Mouse (Mus musculus): ENCODE measurements at regions not wholly inside any gene's neighbourhood (a gene's known extent, or its start where the extent isn't known, plus 50 kb on each side); places are given as distances from the start of the nearest gene placed in this dataset.

GRCm38 (mm10) chr4:71663397-71663796 is 94.4 kb downstream of the Gm11232 start:
- DNase-seq (ENCODE audit: low spot score in 2 of 2) = no peak

DNA sequence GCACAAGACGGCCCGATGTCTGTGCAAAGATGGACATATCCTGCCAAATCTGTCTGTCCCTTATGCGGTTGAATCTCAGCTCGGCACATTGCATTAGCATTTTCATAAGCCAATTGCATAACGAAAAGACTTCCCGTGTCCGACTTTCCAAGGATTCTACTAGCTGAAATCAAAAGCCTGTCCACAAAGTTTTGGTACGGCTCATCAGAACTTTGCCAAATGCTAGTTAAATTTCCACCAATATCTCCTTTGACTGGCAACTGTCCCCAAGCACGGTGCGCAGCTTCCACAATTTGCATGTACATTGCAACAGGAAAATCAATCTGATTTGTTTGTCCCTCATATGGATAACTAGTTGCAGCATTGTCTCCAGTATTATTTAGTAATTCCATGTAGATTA is 117.2 kb downstream of the Gm11232 start:
- DNase-seq (ENCODE audit: low spot score in 2 of 2) = no peak

DNA sequence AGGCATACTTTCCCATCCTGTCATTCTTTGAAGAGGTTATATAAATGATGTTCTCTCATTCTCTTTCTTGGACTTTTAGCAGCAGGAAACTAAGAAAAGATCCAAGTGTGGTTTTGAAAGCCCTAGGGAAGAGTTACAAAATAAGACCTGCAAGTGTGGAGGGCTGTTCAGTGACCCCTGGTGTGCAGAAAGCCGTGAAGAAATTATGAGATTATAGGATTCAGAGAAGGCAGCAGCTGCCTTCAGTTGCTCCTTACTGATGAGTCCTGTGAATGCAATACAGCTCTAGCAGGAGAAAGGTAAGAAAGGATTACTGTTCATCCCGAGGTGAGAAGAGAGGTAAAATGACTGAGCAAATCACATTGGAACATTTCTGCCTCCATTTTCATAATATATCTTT is 130.7 kb downstream of the Gm11232 start:
- DNase-seq (ENCODE audit: low spot score in 2 of 2) = no peak

DNA sequence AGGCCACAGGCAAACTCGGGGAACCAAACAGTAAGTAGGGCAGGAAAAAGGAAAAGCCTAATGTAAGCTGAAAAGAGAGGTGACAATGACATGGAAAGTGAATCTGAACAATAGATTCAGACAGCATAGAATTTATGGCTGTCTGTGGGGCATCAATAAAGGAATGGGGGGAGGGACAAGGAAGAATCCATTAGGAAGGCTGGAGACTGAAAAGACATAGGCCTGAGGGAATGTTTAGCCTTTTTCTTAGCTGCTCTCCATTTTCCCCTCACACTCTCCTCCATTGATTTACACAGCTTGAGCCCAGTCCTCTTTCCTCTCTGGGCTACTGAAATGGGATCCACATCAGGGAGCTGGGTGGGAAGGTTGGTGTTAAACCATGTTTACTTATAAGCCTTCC is 131.1 kb downstream of the Gm11232 start:
- DNase-seq (ENCODE audit: low spot score in 2 of 2) = no peak

- no peak for DNase-seq (ENCODE audit: low spot score in 2 of 2)
These were observed 133.0 kb downstream of the Gm11232 start for GRCm38 (mm10) chr4:71624771-71625170.

GRCm38 (mm10) chr4:71613720-71614119 is 144.0 kb downstream of the Gm11232 start:
- no peak for DNase-seq (ENCODE audit: low spot score in 2 of 2)

- no peak for DNase-seq (ENCODE audit: low spot score in 2 of 2)
These were observed 171.9 kb downstream of the Gm11232 start for GRCm38 (mm10) chr4:71585880-71586279.

DNA sequence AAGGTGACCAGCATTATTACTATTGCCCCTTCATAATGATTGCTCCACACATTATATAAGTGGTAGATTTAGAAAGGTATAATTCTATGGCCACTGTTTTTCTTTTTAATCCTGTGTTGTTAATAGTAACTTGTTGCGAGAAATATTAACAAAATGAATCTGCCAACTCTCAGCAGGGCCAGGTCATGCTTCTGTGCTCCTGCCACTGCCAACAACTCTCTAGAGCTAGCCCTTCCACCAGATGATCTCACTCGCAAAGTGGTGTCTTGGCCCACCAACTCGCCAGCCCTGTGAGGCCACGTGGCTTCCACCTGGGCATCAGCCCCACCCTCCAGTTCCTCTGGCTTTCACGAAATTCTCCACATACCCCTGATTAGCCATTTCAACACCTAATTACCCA is 197.1 kb downstream of the Gm11232 start:
- no peak for DNase-seq (ENCODE audit: low spot score in 2 of 2)

DNA sequence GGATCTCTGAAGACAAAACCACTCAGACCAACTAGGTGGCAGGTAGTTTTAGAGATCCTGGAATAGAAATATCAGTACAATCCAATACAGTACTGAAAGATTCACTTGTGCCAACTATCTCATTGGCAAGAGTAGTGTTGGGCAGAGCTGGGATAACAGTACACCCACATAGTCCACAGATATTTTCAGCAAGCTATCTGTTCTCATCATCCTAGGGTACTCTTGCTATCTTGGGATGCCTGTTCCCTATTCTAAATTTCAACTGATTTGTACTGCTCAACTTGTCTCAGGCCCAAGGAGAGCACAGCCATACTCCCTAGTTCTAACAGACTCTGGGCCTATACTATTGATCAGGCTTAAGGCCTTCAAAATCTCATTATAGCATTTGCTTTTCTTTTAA is 218.6 kb downstream of the Gm11232 start:
- peak in 1 of 2 experiments; percentile 21 for DNase-seq (ENCODE audit: low spot score in 2 of 2)

- DNase-seq (ENCODE audit: low spot score in 2 of 2) = no peak
These were observed 219.8 kb downstream of the Gm11232 start for GRCm38 (mm10) chr4:71537971-71538370.

- no peak for DNase-seq (ENCODE audit: low spot score in 2 of 2)
These were observed 233.4 kb downstream of the Gm11232 start for GRCm38 (mm10) chr4:71524255-71524970.

GRCm38 (mm10) chr4:71520751-71521150 is 237.0 kb downstream of the Gm11232 start:
- DNase-seq (ENCODE audit: low spot score in 2 of 2) = no peak

DNA sequence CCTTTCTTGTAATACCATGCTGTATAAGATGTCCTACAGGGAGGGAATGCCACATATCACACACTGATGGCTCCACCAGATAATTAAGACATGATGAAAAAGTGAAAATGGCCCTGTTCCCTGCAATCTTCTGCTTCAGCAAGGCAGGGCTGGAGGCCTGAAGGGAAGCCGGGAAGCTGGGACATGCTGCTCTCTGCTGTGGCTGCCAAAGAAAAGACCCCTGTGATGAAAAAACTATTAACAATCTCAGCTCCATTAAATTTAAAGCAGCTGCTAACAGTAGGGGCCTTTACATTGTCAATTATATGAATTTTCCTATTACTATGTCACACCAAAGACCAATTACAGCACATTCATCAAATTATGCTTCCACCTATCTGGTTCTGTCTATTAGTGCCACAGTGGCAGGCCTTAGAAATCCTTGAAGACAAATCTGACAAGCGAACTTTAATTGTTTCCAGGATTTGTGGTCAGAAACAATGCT is 239.8 kb downstream of the Gm11232 start:
- DNase-seq (ENCODE audit: low spot score in 2 of 2) = no peak

GRCm38 (mm10) chr4:71506911-71507310 is 250.9 kb downstream of the Gm11232 start:
- DNase-seq (ENCODE audit: low spot score in 2 of 2) = no peak

DNA sequence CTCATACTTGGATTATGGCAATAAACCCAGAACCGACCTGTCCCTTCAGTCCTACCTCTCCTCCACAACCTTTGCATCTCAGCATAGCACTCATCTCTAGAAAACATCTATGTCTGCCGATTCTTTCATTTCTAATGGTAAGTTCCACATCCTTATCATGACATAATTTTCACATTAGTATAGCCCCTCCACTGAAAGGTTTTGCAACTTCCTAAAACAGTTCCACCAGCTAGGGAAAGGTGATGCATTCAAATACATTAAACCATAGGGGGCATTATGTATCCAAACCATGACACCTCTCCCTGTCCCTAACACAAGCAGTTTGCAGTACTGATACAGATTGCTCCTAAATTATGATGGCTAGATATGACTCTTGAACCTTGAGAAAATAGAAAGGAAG is 268.0 kb downstream of the Gm11232 start:
- no peak for DNase-seq (ENCODE audit: low spot score in 2 of 2)

GRCm38 (mm10) chr4:71488663-71489161 is 269.1 kb downstream of the Gm11232 start:
- DNase-seq (ENCODE audit: low spot score in 2 of 2) = peak in 1 of 2 experiments; percentile 33

DNA sequence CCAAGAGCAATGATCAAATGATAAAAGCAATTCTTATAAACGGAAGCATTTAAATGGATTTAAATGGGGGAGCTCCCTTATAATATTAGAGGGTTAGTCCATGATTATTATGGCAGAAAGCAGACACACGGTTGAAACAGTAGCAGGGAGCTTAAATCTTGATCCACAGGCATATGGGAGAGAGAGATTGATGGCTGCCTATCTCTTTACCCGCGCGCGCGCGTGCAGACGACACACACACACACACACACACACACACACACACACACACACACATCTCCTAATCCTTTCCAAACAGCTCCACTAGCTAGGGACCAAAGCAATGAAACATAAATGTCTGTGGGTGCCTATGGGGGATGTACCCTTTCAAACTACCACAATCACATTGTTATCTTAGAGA is 269.7 kb downstream of the Gm11232 start:
- no peak for DNase-seq (ENCODE audit: low spot score in 2 of 2)

DNA sequence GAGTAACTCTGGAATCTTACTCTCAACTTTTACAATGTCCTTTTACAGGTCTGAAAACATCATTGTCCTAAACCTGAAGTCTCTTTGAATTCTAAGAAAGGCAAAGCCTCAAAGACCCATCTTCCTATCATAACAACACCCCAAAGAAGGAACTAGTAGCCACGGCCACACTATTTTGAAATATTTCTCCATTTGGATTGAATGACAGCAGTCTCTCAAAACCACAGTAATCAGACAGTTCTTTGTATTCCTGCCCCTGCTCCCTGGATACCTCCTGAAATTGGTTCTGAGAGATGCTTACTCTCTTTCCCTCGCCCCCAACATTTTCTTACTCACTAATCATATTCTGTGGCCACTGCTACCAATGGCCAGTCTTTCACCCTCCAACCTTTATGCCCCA is 276.8 kb downstream of the Gm11232 start:
- no peak for DNase-seq (ENCODE audit: low spot score in 2 of 2)

GRCm38 (mm10) chr4:71470580-71470979 is 287.2 kb downstream of the Gm11232 start:
- no peak for DNase-seq (ENCODE audit: low spot score in 2 of 2)

DNA sequence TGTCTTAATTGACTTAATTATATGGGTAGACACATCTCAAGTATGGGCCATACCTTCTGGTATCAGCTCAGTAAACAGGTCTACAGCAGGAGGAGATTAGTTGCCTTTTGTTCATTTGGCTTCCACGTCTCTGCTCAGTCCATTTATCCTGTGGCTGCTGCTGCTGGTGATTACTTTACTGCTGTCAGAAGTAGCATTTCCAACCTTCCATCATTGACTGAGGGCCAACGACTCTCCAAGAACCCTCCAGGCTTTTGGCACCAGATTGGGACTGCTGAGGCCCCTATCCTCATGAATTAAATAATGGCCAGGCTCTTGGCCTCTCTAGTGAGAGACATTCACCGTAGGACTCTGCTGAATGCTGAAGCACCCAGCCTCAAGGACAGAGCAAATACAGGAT is 303.0 kb downstream of the Gm11232 start:
- no peak for DNase-seq (ENCODE audit: low spot score in 2 of 2)

DNA sequence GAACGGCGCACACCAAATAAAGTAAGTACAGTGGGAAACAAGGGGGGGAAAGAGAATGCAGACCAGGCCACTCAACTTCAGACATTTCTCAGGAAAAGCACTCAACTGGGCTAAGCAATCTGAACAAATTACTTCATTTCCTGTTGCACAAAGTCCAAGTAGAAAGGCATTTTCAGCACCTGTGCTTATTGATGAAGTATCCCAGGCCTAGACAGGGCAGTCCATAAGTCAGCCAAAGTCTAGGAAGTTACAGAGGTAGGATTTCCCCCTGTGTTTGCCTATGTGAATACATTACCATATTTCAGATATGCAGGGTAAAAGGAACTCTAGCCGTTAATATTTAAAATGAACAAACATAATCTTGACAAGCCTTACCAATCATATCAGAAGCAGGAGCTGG is 304.3 kb downstream of the Gm11232 start:
- DNase-seq (ENCODE audit: low spot score in 2 of 2) = no peak

GRCm38 (mm10) chr4:71446461-71446860 is 311.3 kb downstream of the Gm11232 start:
- DNase-seq (ENCODE audit: low spot score in 2 of 2) = no peak

DNA sequence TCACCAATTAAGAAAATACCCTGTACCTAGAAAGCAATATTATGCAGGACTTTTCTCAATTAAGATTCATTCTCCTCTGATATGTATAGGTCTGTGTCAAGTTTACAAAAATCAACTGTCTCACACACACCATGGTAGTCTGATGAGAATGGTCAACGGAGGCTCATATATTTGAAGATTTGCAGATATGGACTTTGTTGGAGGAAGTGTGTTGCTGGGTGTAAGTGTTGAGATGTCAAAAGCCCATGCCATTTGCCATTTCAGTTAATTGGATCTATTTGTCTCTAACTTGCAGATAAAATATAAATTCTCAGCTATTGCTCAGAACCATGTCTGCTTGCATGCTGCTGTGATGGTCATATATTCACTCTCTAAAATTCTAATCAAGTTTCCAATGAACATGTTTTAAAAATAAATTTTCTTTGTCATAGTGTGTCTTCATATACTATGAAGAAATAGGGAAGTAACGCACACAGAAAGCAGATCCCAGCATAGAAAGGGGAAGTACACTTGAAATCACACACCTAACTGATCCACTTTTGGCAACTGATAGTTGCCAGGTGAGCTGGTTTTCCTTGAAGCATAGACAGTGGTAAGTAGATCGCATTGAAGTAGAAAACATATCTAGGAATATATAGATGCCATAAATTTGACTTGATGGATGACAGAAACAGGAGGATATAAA is 326.4 kb downstream of the Gm11232 start:
- DNase-seq (ENCODE audit: low spot score in 2 of 2) = no peak
